Mouse (Mus musculus): ENCODE data around the gene Gpx4.

The Gpx4 gene

DNA sequence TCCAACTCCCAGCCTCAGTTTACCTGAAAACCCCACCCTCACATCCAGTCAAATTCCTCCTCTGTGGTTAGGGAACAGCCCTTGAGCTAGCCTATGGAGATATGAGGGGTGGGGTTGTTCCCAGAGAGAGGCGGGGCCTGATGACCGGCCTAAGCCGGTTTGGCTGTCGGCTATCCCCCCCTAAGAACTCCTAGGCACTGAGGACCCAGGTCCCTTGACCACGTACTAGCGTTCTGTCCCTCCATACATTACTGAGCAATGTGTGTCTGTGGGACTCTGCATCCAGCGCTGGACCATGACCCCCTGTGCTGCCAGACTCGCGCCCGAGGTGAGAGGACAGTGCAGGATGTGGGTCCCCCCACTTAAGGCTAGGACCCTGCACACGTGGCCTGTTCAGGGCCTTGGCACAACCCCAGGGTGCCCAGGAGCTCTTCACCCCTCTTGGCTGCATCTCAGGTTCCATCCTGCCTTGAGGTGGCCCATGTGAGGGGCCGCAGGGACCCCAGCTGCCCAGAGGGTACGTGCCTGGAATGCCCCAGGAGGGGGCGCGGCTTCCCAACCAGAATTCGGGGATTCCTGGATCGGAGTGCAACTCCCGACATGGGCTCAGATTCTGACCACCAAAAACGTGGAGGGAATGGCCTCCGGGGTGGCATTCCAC, 27.4 kb upstream of the Gpx4 start:
- ChIA-PET CTCF (interaction anchor here in 1 of 4 experiments (0.6 to 1.8 kb wide), 5 partner anchors 9 to 129 kb away, joined by 3 to 8 read pairs (median 3); partner anchors contain the start of gene Midn), POLR2A (interaction anchor here (0.6 to 9.6 kb wide), 31 partner anchors 9 to 148 kb away, joined by 3 to 102 read pairs (median 5); partner anchors contain the start of genes Med16 (in 1 of the 4), Polr2e (in 1 of the 4), Tmem259 (in 1 of the 4) and Wdr18 (in 1 of the 4))

DNA sequence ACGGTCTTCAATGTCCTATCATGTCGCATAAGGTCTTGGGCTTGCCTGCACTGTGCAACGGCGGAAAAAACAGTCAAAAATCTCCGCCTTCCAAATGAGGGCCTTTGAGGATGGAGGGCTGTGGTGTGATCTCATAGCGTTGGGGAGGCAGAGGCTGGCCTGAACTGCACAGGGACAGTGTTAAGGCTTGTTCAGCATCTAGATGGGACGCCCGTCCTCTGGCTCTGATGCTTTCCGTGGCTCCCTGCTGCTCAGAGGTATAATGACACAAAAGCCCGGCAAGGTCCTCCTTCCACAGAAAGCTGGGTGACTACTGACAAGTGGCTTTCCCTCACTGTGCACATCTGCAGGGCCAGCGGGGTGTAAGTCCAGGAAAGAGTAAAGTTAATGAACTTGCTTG, 26.8 kb upstream of the Gpx4 start:
- CTCF ChIA-PET, result interaction anchor here in 1 of 4 experiments (0.7 to 1.8 kb wide), 5 partner anchors 16 to 32 kb away, joined by 3 to 8 read pairs (median 3); no protein-coding TSS in a partner anchor
- POLR2A ChIA-PET, result interaction anchor here in 3 of 4 experiments (0.8 to 9.6 kb wide), 24 partner anchors 8 to 148 kb away, joined by 3 to 102 read pairs (median 5); partner anchors contain the start of genes Med16 (in 1 of the 3) and Wdr18 (in 1 of the 3)

DNA sequence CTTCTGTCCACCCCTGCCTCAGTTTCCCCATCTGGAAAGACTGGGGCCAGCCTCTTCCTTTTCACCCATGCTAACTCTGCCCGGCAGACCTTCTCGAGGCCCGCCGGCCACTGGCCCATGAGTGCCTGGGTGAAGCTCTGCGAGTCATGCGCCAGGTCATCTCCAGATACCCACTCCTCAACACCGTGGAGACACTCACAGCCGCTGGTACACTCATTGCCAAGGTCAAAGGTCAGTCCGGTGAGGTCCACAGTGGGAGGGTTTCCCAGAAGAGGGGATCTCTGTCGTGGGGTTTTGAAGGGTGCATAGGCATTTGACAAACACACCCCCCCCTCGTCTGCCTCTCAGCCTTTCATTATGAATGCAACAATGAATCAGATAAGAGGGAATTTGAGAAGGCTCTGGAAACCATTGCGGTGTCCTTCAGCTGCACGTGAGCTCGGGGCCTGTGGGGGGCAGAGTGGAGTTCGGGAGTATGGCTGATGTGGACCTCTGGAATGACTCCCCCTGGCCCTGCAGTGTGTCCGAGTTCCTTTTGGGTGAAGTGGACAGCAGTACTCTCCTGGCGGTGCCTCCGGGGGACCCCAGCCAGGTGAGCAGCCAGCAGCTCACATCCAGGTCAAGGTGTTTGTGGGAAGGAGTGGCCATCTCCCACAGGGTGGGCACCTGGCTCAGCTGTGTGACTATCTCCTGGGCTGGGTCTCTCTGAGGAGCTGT, 26.2 kb upstream of the Gpx4 start:
- ChIA-PET POLR2A (interaction anchor here in 3 of 4 experiments (0.8 to 9.6 kb wide), 23 partner anchors 8 to 147 kb away, joined by 3 to 102 read pairs (median 5); partner anchors contain the start of genes Med16 (in 1 of the 3) and Wdr18 (in 1 of the 3)), CTCF (interaction anchor here (0.6 to 1.8 kb wide), 14 partner anchors 10 to 978 kb away, joined by 3 to 9 read pairs (median 3); partner anchors contain the start of gene Stk11 (in 1 of the 4))

DNA sequence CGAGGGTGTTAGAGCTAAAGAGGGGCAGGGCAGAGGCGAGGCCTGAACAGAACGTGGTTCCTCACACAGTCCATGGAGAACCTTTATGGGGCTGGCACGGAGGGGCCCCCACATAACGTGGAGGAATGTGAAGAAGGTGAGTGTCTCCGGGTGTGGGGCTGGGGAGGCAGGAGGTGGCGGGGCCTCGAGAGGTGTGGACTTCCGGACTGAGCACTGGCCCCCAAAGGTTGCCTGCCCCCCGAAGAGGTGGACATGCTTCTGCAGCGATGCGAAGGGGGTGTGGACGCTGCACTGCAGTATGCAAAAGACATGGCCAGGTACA, 25.7 kb upstream of the Gpx4 start:
- ChIA-PET POLR2A (interaction anchor here in 3 of 4 experiments (0.8 to 9.6 kb wide), 15 partner anchors 9 to 147 kb away, joined by 3 to 102 read pairs (median 4); partner anchors contain the start of gene Wdr18 (in 1 of the 3)), CTCF (interaction anchor here (0.6 to 1.2 kb wide), 13 partner anchors 10 to 977 kb away, joined by 3 to 9 read pairs (median 3); partner anchors contain the start of gene Stk11 (in 1 of the 4))

DNA sequence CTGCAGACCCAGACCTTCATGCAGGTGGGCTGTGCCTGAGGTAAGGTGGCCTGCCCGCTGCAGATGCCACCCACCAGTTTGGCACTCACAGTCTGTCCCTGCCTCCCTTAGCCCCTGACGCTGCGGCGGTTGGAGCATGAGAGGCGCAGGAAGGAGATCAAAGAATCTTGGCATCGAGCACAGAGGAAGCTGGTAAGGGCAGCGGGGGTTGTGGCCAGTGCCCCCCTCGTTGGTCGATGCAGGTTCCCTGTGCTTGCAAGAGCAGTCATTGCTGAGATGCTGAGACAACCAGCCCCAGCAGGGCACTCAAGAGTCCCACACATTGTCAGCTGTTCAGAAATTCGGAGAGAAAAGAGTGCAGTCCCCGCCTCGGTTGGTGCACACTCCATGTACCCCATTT, 24.8 kb upstream of the Gpx4 start:
- ChIA-PET CTCF (no interaction called here), POLR2A (no interaction called here)

DNA sequence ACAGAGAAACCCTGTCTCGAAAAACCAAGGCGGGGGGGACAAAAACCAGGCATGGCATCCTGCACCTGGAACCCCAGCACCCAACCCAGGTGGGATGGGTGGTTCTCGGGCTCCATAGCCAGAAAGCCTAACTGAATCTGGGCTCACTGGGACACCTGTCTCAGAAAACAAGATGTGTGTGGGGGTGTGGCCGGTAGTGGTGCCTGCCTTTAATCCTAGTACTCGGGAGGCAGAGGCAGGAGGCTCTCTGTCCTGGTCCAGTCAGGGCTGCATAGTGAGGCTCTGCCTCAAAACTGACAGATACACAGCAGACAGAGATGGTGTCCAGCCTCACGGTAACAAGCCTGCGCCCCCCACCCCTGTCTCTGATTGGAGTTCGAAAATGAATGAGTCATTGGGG, 24.2 kb upstream of the Gpx4 start:
- POLR2A ChIA-PET, result interaction anchor here (0.6 to 25.5 kb wide), 6 partner anchors 8 to 27 kb away, joined by 3 to 641 read pairs (median 6); partner anchors contain the start of genes Gpx4 (in 1 of the 4) and Polr2e (in 1 of the 4)
- CTCF ChIA-PET, result interaction anchor here in 2 of 4 experiments (0.6 to 0.9 kb wide), 3 partner anchors 32 to 1979 kb away, joined by 3 to 14 read pairs (median 4); no protein-coding TSS in a partner anchor

DNA sequence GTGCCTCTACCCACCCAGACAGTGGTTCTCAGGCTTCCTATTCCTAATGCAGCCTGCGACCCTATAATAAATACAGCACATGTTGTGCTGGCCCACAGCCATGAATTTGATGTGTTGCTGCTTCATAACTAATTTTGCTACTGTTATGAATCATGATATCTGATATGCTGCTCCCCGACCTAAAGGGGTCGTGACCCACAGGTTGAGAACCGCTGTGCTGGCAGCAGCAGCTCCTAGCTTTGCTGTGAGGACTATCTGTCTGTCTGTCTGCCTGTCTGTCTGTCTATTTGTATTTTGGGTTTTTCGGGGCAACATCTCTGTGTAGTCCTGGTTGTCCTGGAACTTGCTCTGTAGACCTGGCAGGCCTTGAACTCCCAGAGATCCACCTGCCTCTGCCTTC, 23.2 kb upstream of the Gpx4 start:
- POLR2A ChIA-PET, result interaction anchor here in 3 of 4 experiments (0.6 to 25.5 kb wide), 10 partner anchors 7 to 188 kb away, joined by 3 to 641 read pairs (median 4); partner anchors contain the start of genes Arhgap45 (in 1 of the 3), Cirbp (in 1 of the 3), Gpx4 (in 1 of the 3) and Polr2e (in 1 of the 3)
- CTCF ChIA-PET, result interaction anchor here in 3 of 4 experiments (0.6 to 0.9 kb wide), 6 partner anchors 9 to 241 kb away, joined by 3 to 16 read pairs (median 3); no protein-coding TSS in a partner anchor

DNA sequence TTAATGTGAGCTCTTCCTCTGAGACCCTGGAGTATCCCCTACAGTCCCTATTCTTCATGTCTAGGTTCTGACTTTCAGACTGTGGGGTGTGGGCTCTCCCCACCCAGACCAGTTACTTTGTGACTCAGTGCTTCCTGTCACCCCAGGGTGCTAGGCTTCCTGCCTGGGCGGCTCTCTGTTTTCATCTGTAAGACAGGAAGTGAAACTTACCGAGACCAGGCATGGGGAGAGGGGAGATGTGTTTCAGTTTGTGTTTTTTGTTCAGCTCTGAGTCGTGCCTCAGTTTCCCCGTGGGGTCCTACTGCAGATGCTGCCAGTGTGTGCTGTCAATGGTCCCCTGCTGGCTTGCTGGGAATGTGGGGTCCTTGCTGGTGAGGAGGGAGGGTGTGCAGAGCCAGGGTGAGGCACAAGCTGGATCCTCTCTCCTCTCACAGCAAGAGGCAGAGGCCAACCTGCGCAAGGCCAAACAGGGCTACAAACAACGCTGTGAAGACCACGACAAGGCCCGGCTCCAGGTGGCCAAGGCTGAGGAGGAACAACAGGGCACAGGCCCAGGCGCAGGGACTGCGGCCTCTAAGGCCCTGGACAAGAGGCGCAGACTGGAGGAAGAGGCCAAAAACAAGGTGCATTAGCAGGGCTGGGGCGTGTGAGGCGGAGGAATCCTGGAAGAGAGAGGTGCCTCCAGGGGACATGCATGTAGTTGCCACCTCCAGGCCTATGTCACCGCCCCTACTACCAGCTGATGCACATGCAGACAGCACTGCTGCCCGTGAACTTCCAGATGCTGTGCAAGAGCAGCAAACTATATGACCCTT, 22.5 kb upstream of the Gpx4 start:
- POLR2A ChIA-PET, result interaction anchor here in 3 of 4 experiments (0.6 to 25.5 kb wide), 12 partner anchors 8 to 187 kb away, joined by 3 to 641 read pairs (median 4); partner anchors contain the start of genes Arhgap45 (in 2 of the 3), Cirbp (in 1 of the 3), Gpx4 (in 1 of the 3) and Polr2e (in 1 of the 3)
- CTCF ChIA-PET, result interaction anchor here in 3 of 4 experiments (0.6 to 2.8 kb wide), 3 partner anchors 9 to 40 kb away, joined by 3 to 16 read pairs (median 9); partner anchors contain the start of gene Tmem259 (in 1 of the 3)

DNA sequence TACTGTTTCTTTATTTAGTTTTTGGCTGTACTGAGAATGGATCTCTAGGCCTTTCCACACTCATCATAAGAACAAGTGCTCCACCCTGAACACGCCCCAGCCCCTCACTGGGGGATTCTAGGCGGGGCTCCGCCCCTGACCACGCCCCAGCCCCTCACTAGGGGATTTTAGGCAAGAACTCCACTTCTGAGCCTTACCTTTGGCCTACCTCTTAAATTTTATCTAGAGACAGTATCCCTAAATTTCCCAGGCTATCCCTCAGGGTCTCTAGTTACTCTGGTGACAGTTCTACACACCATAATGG, 22.0 kb upstream of the Gpx4 start:
- CTCF ChIA-PET, result interaction anchor here in 1 of 4 experiments (2.8 kb wide), 1 partner anchor 41 kb away, joined by 9 read pairs; the partner anchor contains the start of gene Tmem259

DNA sequence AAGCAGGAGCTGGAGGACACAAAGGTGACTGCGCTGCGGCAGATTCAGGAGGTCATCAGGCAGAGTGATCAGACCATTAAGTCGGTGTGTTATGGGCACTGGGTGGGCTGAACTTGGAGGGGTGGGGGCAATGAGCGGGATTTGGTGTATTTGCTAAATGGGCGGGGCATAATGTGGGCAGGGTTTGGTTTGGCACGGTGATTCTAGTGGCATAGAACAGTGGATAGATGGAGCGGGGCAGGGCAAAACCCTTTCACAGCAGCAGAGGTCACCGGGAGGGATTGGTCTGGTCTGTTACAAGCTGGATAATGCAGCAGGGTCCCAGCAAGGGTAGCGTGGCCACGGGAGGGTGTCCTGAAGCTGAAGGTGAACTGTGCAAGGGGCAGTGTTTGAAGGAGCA, 21.5 kb upstream of the Gpx4 start:
- ChIA-PET POLR2A (interaction anchor here in 3 of 4 experiments (0.6 to 29.7 kb wide), 15 partner anchors 9 to 348 kb away, joined by 3 to 849 read pairs (median 7); partner anchors contain the start of genes Arhgap45 (in 2 of the 3), Gpx4 (in 2 of the 3), Polr2e (in 2 of the 3) and Tmem259 (in 1 of the 3)), CTCF (interaction anchor here in 1 of 4 experiments (2.8 kb wide), 1 partner anchor 41 kb away, joined by 9 read pairs; the partner anchor contains the start of gene Tmem259)

More for the DNA sequence above, 22.0 kb upstream of the Gpx4 start:
- POLR2A ChIA-PET, result interaction anchor here in 2 of 4 experiments (0.9 to 25.5 kb wide), 6 partner anchors 8 to 40 kb away, joined by 3 to 641 read pairs (median 33); partner anchors contain the start of genes Arhgap45 (in 2 of the 2), Gpx4 (in 1 of the 2), Polr2e (in 1 of the 2) and Tmem259 (in 1 of the 2)

DNA sequence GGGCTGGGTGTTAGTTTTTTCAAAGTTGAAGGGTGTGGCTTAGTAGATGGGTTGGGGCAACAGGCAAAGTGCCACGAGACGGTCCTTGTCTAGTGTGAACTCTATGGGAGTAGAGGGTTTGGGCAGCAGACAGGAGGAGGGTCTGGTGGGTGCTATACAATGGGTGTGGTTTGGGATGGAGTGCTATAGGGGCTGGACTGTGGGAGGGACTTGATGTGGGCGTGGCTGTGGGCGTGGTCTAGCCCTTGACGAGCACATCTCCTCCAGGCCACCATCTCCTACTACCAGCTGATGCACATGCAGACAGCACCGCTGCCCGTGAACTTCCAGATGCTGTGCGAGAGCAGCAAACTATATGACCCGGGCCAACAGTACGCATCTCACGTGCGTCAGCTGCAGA, 21.1 kb upstream of the Gpx4 start:
- ChIA-PET POLR2A (interaction anchor here in 3 of 4 experiments (0.6 to 29.7 kb wide), 24 partner anchors 8 to 348 kb away, joined by 3 to 849 read pairs (median 4); partner anchors contain the start of genes Tmem259 (in 3 of the 3), Arhgap45 (in 2 of the 3), Gpx4 (in 2 of the 3) and Polr2e (in 2 of the 3)), CTCF (interaction anchor here in 1 of 4 experiments (0.7 to 2.8 kb wide), 3 partner anchors 12 to 42 kb away, joined by 3 to 9 read pairs (median 3); partner anchors contain the start of gene Tmem259)

DNA sequence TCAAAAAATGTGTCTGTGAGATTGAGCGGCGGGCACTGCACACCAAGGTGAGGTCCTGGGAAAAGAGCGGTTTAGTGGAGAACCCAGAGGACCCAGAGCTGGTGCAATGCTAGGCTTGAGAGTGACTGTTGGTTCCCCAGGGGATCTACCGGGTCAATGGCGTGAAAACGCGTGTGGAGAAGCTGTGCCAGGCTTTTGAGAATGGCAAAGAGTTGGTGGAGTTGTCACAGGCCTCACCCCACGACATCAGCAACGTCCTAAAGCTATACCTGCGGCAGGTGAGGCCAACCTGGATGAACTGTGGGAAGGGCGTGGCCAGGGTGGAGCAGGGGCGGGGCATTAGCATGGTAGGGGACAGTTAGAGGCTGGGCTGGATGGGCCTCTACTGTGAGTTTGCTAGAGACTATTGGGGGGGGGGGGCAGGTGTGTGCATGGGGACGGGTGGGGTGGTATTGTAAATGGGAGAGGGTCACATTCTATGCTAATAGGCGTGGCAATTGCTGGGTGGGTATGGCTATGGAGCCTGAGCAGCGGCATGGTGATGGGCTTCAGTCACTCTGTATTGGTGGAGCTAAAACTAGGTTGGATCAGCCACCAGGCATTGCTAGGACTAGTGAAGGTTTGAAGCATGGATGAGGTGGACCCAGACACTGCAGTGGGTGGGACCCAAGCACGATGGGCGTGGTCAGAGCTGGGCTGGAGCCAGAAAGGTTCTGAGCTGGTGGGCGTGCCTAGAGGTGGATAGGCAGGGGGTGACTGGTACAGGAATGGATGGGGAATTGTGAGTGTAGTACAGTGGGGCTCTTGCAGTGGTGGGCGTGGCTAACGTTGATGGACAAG, 19.1 kb upstream of the Gpx4 start:
- CTCF ChIA-PET, result interaction anchor here in 2 of 4 experiments (0.5 to 3.6 kb wide), 11 partner anchors 8 to 289 kb away, joined by 3 to 13 read pairs (median 3); partner anchors contain the start of gene Tmem259 (in 2 of the 2)
- POLR2A ChIA-PET, result interaction anchor here (0.5 to 29.7 kb wide), 56 partner anchors 7 to 301 kb away, joined by 3 to 849 read pairs (median 4); partner anchors contain the start of genes Arhgap45 (in 3 of the 4), Gpx4 (in 3 of the 4), Polr2e (in 2 of the 4) and Tmem259 (in 2 of the 4)

DNA sequence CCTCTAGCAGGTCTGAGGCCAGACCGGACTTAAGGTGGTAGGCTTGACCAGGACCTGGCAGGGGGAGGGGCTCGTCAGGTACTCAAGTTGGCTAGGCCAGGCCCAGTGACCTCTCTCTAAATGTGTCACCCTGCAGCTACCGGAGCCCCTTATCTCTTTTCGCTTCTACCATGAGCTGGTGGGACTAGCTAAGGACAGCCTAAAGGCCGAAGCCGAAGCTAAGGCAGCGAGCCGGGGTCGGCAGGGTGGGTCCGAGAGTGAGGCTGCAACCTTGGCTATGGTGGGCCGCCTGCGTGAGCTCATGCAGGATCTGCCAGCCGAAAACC, 18.5 kb upstream of the Gpx4 start:
- ChIA-PET POLR2A (interaction anchor here (0.5 to 29.7 kb wide), 46 partner anchors 8 to 888 kb away, joined by 3 to 849 read pairs (median 5); partner anchors contain the start of genes Arhgap45 (in 3 of the 4), Gpx4 (in 3 of the 4), Polr2e (in 2 of the 4) and Tmem259 (in 2 of the 4)), CTCF (interaction anchor here in 2 of 4 experiments (0.5 to 3.6 kb wide), 11 partner anchors 9 to 290 kb away, joined by 3 to 13 read pairs (median 3); partner anchors contain the start of genes Tmem259 (in 2 of the 2) and Arhgap45 (in 1 of the 2))

DNA sequence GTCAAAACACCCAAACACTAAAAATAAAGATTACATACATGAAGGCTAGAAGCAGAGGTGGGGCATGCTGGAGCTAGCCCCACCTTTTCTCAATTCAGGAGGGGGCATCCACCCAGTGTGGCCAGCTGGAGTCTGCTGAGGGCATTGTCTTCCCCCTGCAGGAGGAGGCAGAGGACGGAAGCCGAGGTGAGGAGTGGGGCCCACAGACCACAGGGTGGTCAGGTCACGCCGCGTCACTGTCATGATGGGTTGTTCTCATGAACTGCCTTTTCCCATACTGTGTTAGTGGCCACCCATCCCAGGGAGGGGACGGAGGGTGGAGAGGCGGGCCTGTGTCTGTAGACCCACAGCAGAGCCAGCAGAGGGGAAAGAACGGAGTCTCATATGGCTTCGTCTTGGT, 16.8 kb upstream of the Gpx4 start:
- ChIA-PET POLR2A (interaction anchor here (0.6 to 29.7 kb wide), 19 partner anchors 11 to 831 kb away, joined by 3 to 849 read pairs (median 4); partner anchors contain the start of genes Gpx4 (in 3 of the 4), Tmem259 (in 2 of the 4), Arhgap45 (in 1 of the 4) and Polr2e (in 1 of the 4)), CTCF (interaction anchor here in 3 of 4 experiments (0.6 to 3.6 kb wide), 5 partner anchors 27 to 560 kb away, joined by 3 to 13 read pairs (median 5); partner anchors contain the start of gene Abhd17a (in 1 of the 3))

DNA sequence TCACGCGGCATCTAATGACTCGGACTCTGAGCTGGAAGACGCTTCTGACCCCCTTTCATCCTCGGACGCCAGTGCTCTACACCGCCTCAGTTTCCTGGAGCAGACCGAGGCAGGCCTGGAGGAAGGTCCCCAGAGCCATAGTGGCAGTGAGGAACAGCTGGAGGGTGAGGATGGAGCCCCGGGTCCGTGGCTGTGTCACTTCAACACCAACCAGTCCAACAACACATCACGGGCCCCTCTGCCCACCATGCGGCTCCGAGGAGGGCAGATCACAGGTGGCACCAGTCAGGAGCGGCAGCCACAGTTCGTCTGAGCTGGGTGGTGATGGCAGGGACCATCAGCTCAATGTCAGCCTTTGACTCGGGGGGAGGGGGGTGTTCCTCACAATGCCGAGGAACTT, 16.2 kb upstream of the Gpx4 start:
- POLR2A ChIA-PET, result interaction anchor here (0.6 to 29.7 kb wide), 21 partner anchors 11 to 807 kb away, joined by 3 to 849 read pairs (median 6); partner anchors contain the start of genes Gpx4 (in 3 of the 4), Tmem259 (in 2 of the 4), Arhgap45 (in 1 of the 4) and Polr2e (in 1 of the 4)
- CTCF ChIA-PET, result interaction anchor here in 3 of 4 experiments (0.6 to 1.8 kb wide), 8 partner anchors 10 to 560 kb away, joined by 3 to 9 read pairs (median 4); partner anchors contain the start of gene Abhd17a (in 1 of the 3)

All from embryonic stem cell, embryonic (primary cell).